Mouse (Mus musculus): ENCODE results near the gene Nacc2.

Gene Nacc2

GRCm38 (mm10) chr2:26055747-26056102, 67.3 kb downstream of the Nacc2 start:
- no peak for DNase-seq (ENCODE audit: low spot score in 2 of 2)

- DNase-seq (ENCODE audit: low spot score in 2 of 2) = peak; percentile 61 to 80
These were observed 67.8 kb downstream of the Nacc2 start for GRCm38 (mm10) chr2:26055046-26055746.

GRCm38 (mm10) chr2:26052806-26053205, 70.2 kb downstream of the Nacc2 start:
- DNase-seq (ENCODE audit: low spot score in 2 of 2) = no peak

- DNase-seq (ENCODE audit: low spot score in 2 of 2) = no peak
These were observed 74.2 kb downstream of the Nacc2 start for GRCm38 (mm10) chr2:26048816-26049215.

- DNase-seq (ENCODE audit: low spot score in 2 of 2) = no peak
These were observed 78.8 kb downstream of the Nacc2 start for GRCm38 (mm10) chr2:26044216-26044615.

- DNase-seq (ENCODE audit: low spot score in 2 of 2) = no peak
These were observed 80.4 kb downstream of the Nacc2 start for GRCm38 (mm10) chr2:26042603-26043002.

GRCm38 (mm10) chr2:26041163-26041810, 81.7 kb downstream of the Nacc2 start:
- DNase-seq (ENCODE audit: low spot score in 2 of 2) = no peak

- DNase-seq (ENCODE audit: low spot score in 2 of 2) = no peak
These were observed 83.1 kb downstream of the Nacc2 start for GRCm38 (mm10) chr2:26039951-26040350.

GRCm38 (mm10) chr2:26037386-26037785, 85.6 kb downstream of the Nacc2 start:
- peak; percentile 50 to 53 for DNase-seq (ENCODE audit: low spot score in 2 of 2)

GRCm38 (mm10) chr2:26034344-26035050, 88.5 kb downstream of the Nacc2 start:
- no peak for DNase-seq (ENCODE audit: low spot score in 2 of 2)

- no peak for DNase-seq (ENCODE audit: low spot score in 2 of 2)
These were observed 92.7 kb downstream of the Nacc2 start for GRCm38 (mm10) chr2:26030288-26030687.

- DNase-seq (ENCODE audit: low spot score in 2 of 2) = peak; percentile 49 to 64
These were observed 98.6 kb downstream of the Nacc2 start for GRCm38 (mm10) chr2:26024138-26025075.

- DNase-seq (ENCODE audit: low spot score in 2 of 2) = no peak
These were observed 100.4 kb downstream of the Nacc2 start for GRCm38 (mm10) chr2:26022626-26023025.

GRCm38 (mm10) chr2:26022258-26022565, 100.8 kb downstream of the Nacc2 start:
- DNase-seq (ENCODE audit: low spot score in 2 of 2) = no peak

GRCm38 (mm10) chr2:26021561-26022257, 101.3 kb downstream of the Nacc2 start, which contains the start of gene Ubac1:
Gene Ubac1, minus strand, starts transcription at chr2:26021747.
- peak; percentile 86 to 91 for DNase-seq (ENCODE audit: low spot score in 2 of 2)

- peak in 1 of 2 experiments; percentile 71 for DNase-seq (ENCODE audit: low spot score in 2 of 2)
These were observed 102.1 kb downstream of the Nacc2 start for GRCm38 (mm10) chr2:26020714-26021560.

GRCm38 (mm10) chr2:26019923-26020322, 103.1 kb downstream of the Nacc2 start:
- peak in 1 of 2 experiments; percentile 62 for DNase-seq (ENCODE audit: low spot score in 2 of 2)

- no peak for DNase-seq (ENCODE audit: low spot score in 2 of 2)
These were observed 105.7 kb downstream of the Nacc2 start for GRCm38 (mm10) chr2:26017326-26017725.

GRCm38 (mm10) chr2:26013674-26014073, 109.3 kb downstream of the Nacc2 start:
- DNase-seq (ENCODE audit: low spot score in 2 of 2) = peak; percentile 64 to 81

GRCm38 (mm10) chr2:26011420-26011819, 111.6 kb downstream of the Nacc2 start:
- no peak for DNase-seq (ENCODE audit: low spot score in 2 of 2)
